Mouse (Mus musculus) liver, embryonic 11.5 days (tissue): ENCODE results near the gene Camk1g. TPM values are rescaled to one million over a fixed set of nuclear protein-coding genes. Genes with fewer than 3 reads are reported as not detected.

Experiments used
- ATAC-seq: fragments of 200-750 bp; cut with Nextera tagmentation; replicated peaks from 2 replicates; pipeline ENCODE4 v1.8.0; 2017; ENCODE audit warnings: moderate number of reproducible peaks, mild to moderate bottlenecking, moderate TSS enrichment, moderate library complexity; ENCODE audit not compliant: low FRiP score
- DNase-seq: peaks from one replicate; pipeline ENCODE4 v3.0.0-alpha.2; 2017; ENCODE audit warnings: low spot score
- H3K27ac ChIP-seq: fragments of 300-500 bp; sonication (generic); 2 replicates; pipeline ENCODE4 v1.5.1; 2014; ENCODE audit warnings: mild to moderate bottlenecking, low read depth, low read length, control low read depth
- H3K27me3 ChIP-seq: fragments of 300-500 bp; sonication (generic); replicated peaks from 2 replicates; pipeline ENCODE4 v1.6.1; 2014; ENCODE audit warnings: low read length, mixed read lengths; ENCODE audit not compliant: control insufficient read depth, insufficient read depth
- H3K36me3 ChIP-seq: fragments of 300-500 bp; sonication (generic); 2 replicates; pipeline ENCODE4 v1.6.1; 2014; ENCODE audit warnings: mild to moderate bottlenecking, low read length, moderate library complexity, mixed read lengths; ENCODE audit not compliant: control insufficient read depth, insufficient read depth
- H3K4me1 ChIP-seq: fragments of 300-500 bp; sonication (generic); replicated peaks from 2 replicates; pipeline ENCODE4 v1.6.1; 2014; ENCODE audit warnings: low read length, mixed read lengths; ENCODE audit not compliant: control insufficient read depth, insufficient read depth
- H3K4me2 ChIP-seq: fragments of 300-500 bp; sonication (generic); 2 replicates; pipeline ENCODE4 v1.6.1; 2014; ENCODE audit warnings: mild to moderate bottlenecking, control low read depth, moderate library complexity
- H3K4me3 ChIP-seq: fragments of 300-500 bp; sonication (generic); 2 replicates; pipeline ENCODE4 v1.5.1; 2014; ENCODE audit warnings: low read depth, low read length, control low read depth
- H3K9ac ChIP-seq: fragments of 300-500 bp; sonication (generic); 2 replicates; pipeline ENCODE4 v1.6.1; 2014; ENCODE audit warnings: low read depth, low read length, control low read depth
- H3K9me3 ChIP-seq: fragments of 300-500 bp; sonication (generic); 2 replicates; pipeline ENCODE4 v1.6.1; 2016; ENCODE audit warnings: low read length, inconsistent platforms, mixed read lengths; ENCODE audit not compliant: control insufficient read depth
- WGBS: fragments of 180-500 bp; shearing (Covaris S2); extraction: QIAGEN DNeasy Blood & Tissue Kit; methylation state at CpG from one replicate; pipeline ENCODE4 v1.1.7; 2014; 5-methylcytosine and 5-hydroxymethylcytosine counted together
- polyA plus RNA-seq: library from polyadenylated mRNA; unstranded; fragments of >200 nt; fragmentation: Nextera tagmentation; extraction: Ambion mirVana; gene quantifications from 2 replicates; pipeline ENCODE4 v1.2.1, GENCODE M21; 2014

The Camk1g gene
- polyA plus RNA-seq, 1 experiment from 2014 or later: 3.3 TPM

- no peaks in the 10 kb centered on the region for H3K9me3 ChIP-seq
- ATAC-seq (no peak), DNase-seq (no peak)
- H3K27ac ChIP-seq: no peak overlapping the region
- no peak overlapping the region for H3K9ac ChIP-seq
- H3K27me3 ChIP-seq: no peaks in the 10 kb centered on the region
- WGBS: 79% methylated on average over 3 of the region's 3 CpGs
- no peaks in the 10 kb centered on the region for H3K4me1 ChIP-seq
- no peaks in the 10 kb centered on the region for H3K36me3 ChIP-seq
- no peak overlapping the region for H3K4me3 ChIP-seq
- no peak overlapping the region for H3K4me2 ChIP-seq
These were observed 59.5 kb downstream of the Camk1g start for GRCm38 (mm10) chr1:193310519-193311085.

- Histone ChIP-seq H3K4me2 (no peak overlapping the region), H3K4me1 (no peaks in the 10 kb centered on the region), H3K36me3 (no peaks in the 10 kb centered on the region), H3K9me3 (no peaks in the 10 kb centered on the region), H3K27ac (no peak overlapping the region), H3K4me3 (no peak overlapping the region), H3K27me3 (no peaks in the 10 kb centered on the region), H3K9ac (no peak overlapping the region)
- no peak for ATAC-seq
- 60% methylated on average over 1 of the region's 1 CpGs for WGBS
- DNase-seq: no peak
These were observed 60.1 kb downstream of the Camk1g start for GRCm38 (mm10) chr1:193309785-193310518.

GRCm38 (mm10) chr1:193306832-193307231 lies 63.3 kb downstream of the Camk1g start:
- H3K9me3 ChIP-seq: no peaks in the 10 kb centered on the region
- no peak overlapping the region for H3K4me3 ChIP-seq
- no peak overlapping the region for H3K4me2 ChIP-seq
- H3K27ac ChIP-seq: no peak overlapping the region
- no peaks in the 10 kb centered on the region for H3K4me1 ChIP-seq
- DNase-seq (no peak), ATAC-seq (no peak)
- no peaks in the 10 kb centered on the region for H3K36me3 ChIP-seq
- 82% methylated on average over 2 of the region's 2 CpGs for WGBS
- H3K27me3 ChIP-seq: no peaks in the 10 kb centered on the region
- H3K9ac ChIP-seq: no peak overlapping the region

- H3K9me3 ChIP-seq: no peaks in the 10 kb centered on the region
- no peak overlapping the region for H3K9ac ChIP-seq
- H3K27ac ChIP-seq: no peak overlapping the region
- H3K36me3 ChIP-seq: no peaks in the 10 kb centered on the region
- ATAC-seq (no peak), DNase-seq (no peak)
- H3K4me2 ChIP-seq: no peak overlapping the region
- no peaks in the 10 kb centered on the region for H3K4me1 ChIP-seq
- H3K27me3 ChIP-seq: no peaks in the 10 kb centered on the region
- no peak overlapping the region for H3K4me3 ChIP-seq
- WGBS: 44% methylated on average over 7 of the region's 7 CpGs
These were observed 64.7 kb downstream of the Camk1g start for GRCm38 (mm10) chr1:193305386-193305785.

- H3K27me3 ChIP-seq: no peaks in the 10 kb centered on the region
- no peaks in the 10 kb centered on the region for H3K4me1 ChIP-seq
- no peak overlapping the region for H3K27ac ChIP-seq
- H3K4me2 ChIP-seq: no peak overlapping the region
- ATAC-seq (no peak), DNase-seq (no peak)
- no peak overlapping the region for H3K4me3 ChIP-seq
- 50% methylated on average over 2 of the region's 2 CpGs for WGBS
- H3K9ac ChIP-seq: no peak overlapping the region
- no peaks in the 10 kb centered on the region for H3K36me3 ChIP-seq
- no peaks in the 10 kb centered on the region for H3K9me3 ChIP-seq
These were observed 67.0 kb downstream of the Camk1g start for GRCm38 (mm10) chr1:193303096-193303495.

- Histone ChIP-seq H3K4me1 (no peaks in the 10 kb centered on the region), H3K27me3 (no peaks in the 10 kb centered on the region), H3K4me2 (no peak overlapping the region), H3K4me3 (no peak overlapping the region), H3K27ac (no peak overlapping the region), H3K9ac (no peak overlapping the region), H3K9me3 (no peaks in the 10 kb centered on the region), H3K36me3 (no peaks in the 10 kb centered on the region)
- no peak for ATAC-seq
- no peak for DNase-seq
- WGBS: 48% methylated on average over 8 of the region's 8 CpGs
These were observed 68.0 kb downstream of the Camk1g start for GRCm38 (mm10) chr1:193302093-193302405.

- Histone ChIP-seq H3K9ac (no peak overlapping the region), H3K4me2 (no peak overlapping the region), H3K9me3 (no peaks in the 10 kb centered on the region), H3K27me3 (no peaks in the 10 kb centered on the region), H3K36me3 (no peaks in the 10 kb centered on the region), H3K27ac (no peak overlapping the region), H3K4me1 (no peaks in the 10 kb centered on the region), H3K4me3 (no peak overlapping the region)
- 49% methylated on average over 6 of the region's 6 CpGs for WGBS
- ATAC-seq (no peak), DNase-seq (no peak)
These were observed 68.6 kb downstream of the Camk1g start for GRCm38 (mm10) chr1:193301216-193302092.

- H3K4me2 ChIP-seq: no peak overlapping the region
- H3K4me3 ChIP-seq: no peak overlapping the region
- no peak overlapping the region for H3K27ac ChIP-seq
- H3K27me3 ChIP-seq: no peaks in the 10 kb centered on the region
- 61% methylated on average over 1 of the region's 1 CpGs for WGBS
- no peaks in the 10 kb centered on the region for H3K9me3 ChIP-seq
- no peaks in the 10 kb centered on the region for H3K36me3 ChIP-seq
- DNase-seq (no peak), ATAC-seq (no peak)
- H3K9ac ChIP-seq: no peak overlapping the region
- H3K4me1 ChIP-seq: no peaks in the 10 kb centered on the region
These were observed 70.1 kb downstream of the Camk1g start for GRCm38 (mm10) chr1:193299995-193300394.
